Mouse (Mus musculus) hindbrain, embryonic 13.5 days (tissue): ENCODE results near the gene Pcgf1. TPM values are rescaled to one million over a fixed set of nuclear protein-coding genes. Genes with fewer than 3 reads are reported as not detected.
A peak's percentile ranks its signal among the peaks of the same experiment; 100 is the strongest.

Source experiments
- ATAC-seq: fragments of 200-750 bp; cut with Nextera tagmentation; 2 replicates; pipeline ENCODE4 v1.8.0; 2017; ENCODE audit warnings: moderate TSS enrichment; ENCODE audit not compliant: low FRiP score
- H3K27ac ChIP-seq: fragments of 300-500 bp; sonication (generic); 2 replicates; pipeline ENCODE4 v1.5.1; 2015; ENCODE audit warnings: inconsistent platforms, mild to moderate bottlenecking, moderate library complexity
- H3K27me3 ChIP-seq: fragments of 300-500 bp; sonication (generic); 2 replicates; pipeline ENCODE4 v1.6.1; 2015; ENCODE audit warnings: mild to moderate bottlenecking, inconsistent platforms
- H3K36me3 ChIP-seq: fragments of 300-500 bp; sonication (generic); 2 replicates; pipeline ENCODE4 v1.6.1; 2015; ENCODE audit warnings: mild to moderate bottlenecking, inconsistent platforms
- H3K4me1 ChIP-seq: fragments of 300-500 bp; sonication (generic); replicated peaks from 2 replicates; pipeline ENCODE4 v1.6.1; 2015; ENCODE audit warnings: inconsistent platforms
- H3K4me2 ChIP-seq: fragments of 300-500 bp; sonication (generic); 2 replicates; pipeline ENCODE4 v1.6.1; 2015; ENCODE audit warnings: inconsistent platforms, mild to moderate bottlenecking, moderate library complexity
- H3K4me3 ChIP-seq: fragments of 300-500 bp; sonication (generic); 2 replicates; pipeline ENCODE4 v1.5.1; 2015; ENCODE audit warnings: mild to moderate bottlenecking, inconsistent platforms
- H3K9ac ChIP-seq: fragments of 300-500 bp; sonication (generic); 2 replicates; pipeline ENCODE4 v1.6.1; 2015; ENCODE audit warnings: mild to moderate bottlenecking, inconsistent platforms
- H3K9me3 ChIP-seq: fragments of 300-500 bp; sonication (generic); 2 replicates; pipeline ENCODE4 v1.6.1; 2016; ENCODE audit warnings: inconsistent platforms
- WGBS: fragments of 180-500 bp; shearing (Covaris S2); methylation state at CpG from one replicate; pipeline ENCODE4 v1.1.7; 2015; 5-methylcytosine and 5-hydroxymethylcytosine counted together
- polyA plus RNA-seq: library from polyadenylated mRNA; unstranded; fragments of >200 nt; fragmentation: Nextera tagmentation; extraction: Ambion mirVana; gene quantifications from 2 replicates; pipeline ENCODE4 v1.2.1, GENCODE M21; 2015

Gene Pcgf1
- polyA plus RNA-seq, 1 experiment from 2014 or later: 47.1 TPM

DNA sequence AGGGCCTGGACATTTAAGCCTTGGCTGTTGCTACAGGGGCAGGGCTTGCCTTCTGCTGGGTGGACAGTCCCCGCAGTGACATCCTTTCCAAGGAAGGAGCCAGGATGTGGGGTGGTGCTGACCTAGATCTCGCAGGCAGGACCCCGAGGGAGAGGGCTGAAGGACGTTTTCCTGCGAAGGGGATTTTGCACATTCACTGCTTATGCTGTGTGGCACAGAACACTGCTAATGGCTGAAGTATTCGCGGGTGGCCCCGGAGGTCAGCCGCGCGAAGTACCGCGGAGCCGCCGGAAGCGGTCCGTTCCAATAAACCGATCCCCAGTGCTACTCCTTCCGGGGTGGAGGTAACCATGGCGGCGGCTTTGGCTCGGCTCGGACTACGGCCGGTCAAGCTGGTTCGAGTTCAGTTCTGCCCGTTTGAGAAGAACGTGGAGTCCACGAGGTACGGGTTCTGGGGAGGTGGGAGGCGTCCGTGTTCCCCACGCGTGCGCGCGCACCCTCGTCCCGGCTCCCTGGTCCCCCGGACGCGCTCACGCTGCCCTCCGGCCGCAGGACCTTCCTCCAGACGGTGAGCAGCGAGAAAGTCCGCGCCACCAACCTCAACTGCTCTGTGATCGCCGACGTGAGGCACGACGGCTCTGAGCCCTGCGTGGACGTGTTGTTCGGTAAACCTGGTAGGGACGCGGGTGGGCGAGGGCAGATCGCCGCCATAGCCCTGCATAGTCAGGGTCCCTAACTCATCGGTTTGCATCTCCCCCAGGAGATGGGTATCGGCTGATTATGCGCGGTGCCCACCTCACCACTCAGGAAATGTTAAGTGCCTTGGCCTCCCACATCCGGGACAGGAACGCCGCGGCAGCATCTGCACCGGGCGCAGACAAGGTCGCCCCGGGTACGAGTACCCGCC, 31.3 kb downstream of the Pcgf1 start, which contains the start of gene Mrpl53:
Gene Mrpl53 (plus strand): TSS at position 279 of the 907 bp plus-strand sequence.
- H3K4me2 ChIP-seq: peak within 1 kb of the TSS; percentile 82
- no peaks in the 10 kb centered on the region for H3K27me3 ChIP-seq
- ATAC-seq: peak; percentile 90
- H3K4me1 ChIP-seq: peaks cover 29% of the 10 kb centered on the region
- peak within 1 kb of the TSS; percentile 83 for H3K4me3 ChIP-seq
- H3K27ac ChIP-seq: peak within 1 kb of the TSS; percentile 88
- no peaks in the 10 kb centered on the region for H3K9me3 ChIP-seq
- H3K36me3 ChIP-seq: peaks cover 23% of the 10 kb centered on the region
- under 1% methylated on average over 76 of the region's 76 CpGs for WGBS
- peak within 1 kb of the TSS; percentile 89 for H3K9ac ChIP-seq

DNA sequence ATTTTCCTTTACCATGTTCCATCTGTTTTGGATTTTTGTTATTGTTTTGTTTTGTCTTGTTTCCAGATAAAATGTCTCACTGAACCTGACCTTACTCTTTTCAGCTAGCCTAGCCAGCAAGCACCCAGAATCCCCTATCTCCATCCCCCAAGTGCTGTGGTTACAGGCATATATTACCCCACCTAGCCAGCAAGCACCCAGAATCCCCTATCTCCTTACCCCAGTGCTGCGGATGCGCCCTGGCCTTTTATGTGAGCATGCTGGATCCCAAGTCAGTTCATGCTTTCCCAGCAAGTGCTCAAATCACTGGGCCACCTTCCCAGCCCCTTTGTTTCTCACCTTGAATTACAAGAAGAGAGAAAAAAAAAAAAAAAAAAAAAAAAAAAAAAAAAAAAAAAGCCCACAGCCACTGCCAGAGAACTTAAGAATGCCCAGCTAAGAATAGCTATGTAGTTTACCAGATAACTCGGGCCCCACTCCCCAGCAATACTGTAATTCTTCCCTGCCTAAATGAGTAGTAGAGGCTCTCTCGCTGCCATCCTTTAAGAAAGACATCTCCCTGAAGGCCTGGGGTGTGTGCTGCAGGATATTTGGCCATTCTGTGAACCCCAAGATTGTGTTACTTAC, 34.0 kb downstream of the Pcgf1 start:
- no peaks in the 10 kb centered on the region for H3K9me3 ChIP-seq
- no peak overlapping the region for H3K4me3 ChIP-seq
- no peak overlapping the region for H3K27ac ChIP-seq
- no peaks in the 10 kb centered on the region for H3K27me3 ChIP-seq
- ATAC-seq: no peak
- H3K4me1 ChIP-seq: peaks cover 47% of the 10 kb centered on the region
- peaks cover 13% of the 10 kb centered on the region for H3K36me3 ChIP-seq
- WGBS: 92% methylated on average over 4 of the region's 4 CpGs
- no peak overlapping the region for H3K4me2 ChIP-seq
- no peak overlapping the region for H3K9ac ChIP-seq

GRCm38 (mm10) chr6:83115011-83115671, 37.5 kb downstream of the Pcgf1 start, which contains the start of gene Mogs:
Gene Mogs (plus strand): TSS chr6:83115496.
- Histone ChIP-seq H3K27me3 (no peaks in the 10 kb centered on the region), H3K36me3 (peaks cover 33% of the 10 kb centered on the region), H3K9ac (peak within 1 kb of the TSS; percentile 94), H3K27ac (peak within 1 kb of the TSS; percentile 89), H3K4me1 (peaks cover 55% of the 10 kb centered on the region), H3K9me3 (no peaks in the 10 kb centered on the region), H3K4me2 (peak within 1 kb of the TSS; percentile 99), H3K4me3 (peak within 1 kb of the TSS; percentile 88)
- 2% methylated on average over 48 of the region's 58 CpGs for WGBS
- peak; percentile 89 for ATAC-seq

DNA sequence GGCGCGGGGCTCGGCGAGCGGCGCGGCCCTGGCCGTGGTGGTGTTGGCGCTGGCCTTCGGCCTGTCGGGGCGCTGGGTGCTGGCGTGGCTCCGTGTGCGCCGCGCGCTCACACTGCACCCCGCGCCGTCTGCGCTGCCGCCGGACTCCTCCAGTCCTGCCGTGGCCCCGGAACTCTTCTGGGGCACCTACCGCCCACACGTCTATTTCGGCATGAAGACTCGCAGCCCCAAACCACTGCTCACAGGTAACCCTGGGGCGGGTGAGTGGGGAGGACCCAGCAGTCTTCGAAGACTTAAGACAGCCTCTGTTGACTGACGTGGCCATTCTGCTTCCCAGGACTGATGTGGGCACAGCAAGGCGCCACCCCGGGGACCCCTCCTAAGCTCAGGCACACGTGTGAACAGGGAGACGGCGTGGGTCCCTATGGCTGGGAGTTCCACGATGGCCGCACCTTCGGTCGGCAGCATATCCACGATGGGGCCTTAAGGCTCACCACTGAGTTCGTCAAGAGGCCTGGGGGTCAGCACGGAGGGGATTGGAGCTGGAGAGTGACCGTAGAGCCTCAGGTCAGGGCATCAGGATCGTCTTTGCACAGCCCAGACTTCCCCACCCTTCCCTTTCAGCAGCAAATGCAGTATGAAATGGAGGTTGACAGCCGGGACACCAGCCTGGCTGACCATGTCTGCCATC, 38.2 kb downstream of the Pcgf1 start:
- Histone ChIP-seq H3K27me3 (no peaks in the 10 kb centered on the region), H3K27ac (peak overlapping the region; percentile 89), H3K4me1 (peaks cover 56% of the 10 kb centered on the region), H3K9me3 (no peaks in the 10 kb centered on the region), H3K4me3 (peak overlapping the region; percentile 88), H3K9ac (peak overlapping the region; percentile 94), H3K36me3 (peaks cover 30% of the 10 kb centered on the region), H3K4me2 (peak overlapping the region; percentile 99)
- 1% methylated on average over 36 of the region's 48 CpGs for WGBS
- peak; percentile 63 for ATAC-seq

- ATAC-seq: no peak
- 83% methylated on average over 11 of the region's 11 CpGs for WGBS
- peak overlapping the region; percentile 89 for H3K27ac ChIP-seq
Observed at GRCm38 (mm10) chr6:83116373-83117164, 38.9 kb downstream of the Pcgf1 start.

DNA sequence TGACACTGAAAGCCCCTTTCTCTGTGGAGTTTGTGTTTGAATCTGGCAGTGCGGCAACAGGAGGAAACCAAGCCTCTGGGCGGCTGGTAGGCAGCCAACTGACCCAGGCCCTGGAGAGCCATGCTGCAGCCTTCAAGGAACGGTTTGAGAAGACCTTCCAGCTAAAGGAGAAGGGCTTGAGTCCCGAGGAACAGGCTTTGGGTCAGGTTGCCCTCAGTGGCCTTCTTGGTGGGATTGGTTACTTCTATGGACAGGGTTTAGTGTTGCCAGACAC, 39.4 kb downstream of the Pcgf1 start:
- H3K4me3 ChIP-seq: peak overlapping the region; percentile 88; the same call in 1 of the 2 replicates
- 89% methylated on average over 4 of the region's 4 CpGs for WGBS
- H3K9me3 ChIP-seq: no peaks in the 10 kb centered on the region
- no peak for ATAC-seq
- H3K36me3 ChIP-seq: peaks cover 29% of the 10 kb centered on the region
- H3K4me2 ChIP-seq: peak overlapping the region; percentile 99
- no peak overlapping the region; the same call in 1 of the 2 replicates for H3K27ac ChIP-seq
- peak overlapping the region; percentile 94 for H3K9ac ChIP-seq
- H3K4me1 ChIP-seq: peaks cover 61% of the 10 kb centered on the region
- H3K27me3 ChIP-seq: no peaks in the 10 kb centered on the region

More at GRCm38 (mm10) chr6:83116373-83117164, 38.9 kb downstream of the Pcgf1 start:
- Histone ChIP-seq H3K36me3 (peaks cover 29% of the 10 kb centered on the region), H3K9me3 (no peaks in the 10 kb centered on the region), H3K27me3 (no peaks in the 10 kb centered on the region), H3K9ac (peak overlapping the region; percentile 94), H3K4me1 (peaks cover 56% of the 10 kb centered on the region), H3K4me2 (peak overlapping the region; percentile 99), H3K4me3 (peak overlapping the region; percentile 88)

GRCm38 (mm10) chr6:83117616-83118015, 39.9 kb downstream of the Pcgf1 start:
- H3K4me2 ChIP-seq: no peak overlapping the region
- H3K4me3 ChIP-seq: peak overlapping the region; percentile 88; the same call in 1 of the 2 replicates
- peaks cover 29% of the 10 kb centered on the region for H3K36me3 ChIP-seq
- WGBS: 93% methylated on average over 13 of the region's 13 CpGs
- no peak for ATAC-seq
- peaks cover 66% of the 10 kb centered on the region for H3K4me1 ChIP-seq
- H3K9ac ChIP-seq: peak overlapping the region; percentile 94
- no peaks in the 10 kb centered on the region for H3K27me3 ChIP-seq
- no peaks in the 10 kb centered on the region for H3K9me3 ChIP-seq
- H3K27ac ChIP-seq: no peak overlapping the region

GRCm38 (mm10) chr6:83118369-83118768, 40.7 kb downstream of the Pcgf1 start:
- Histone ChIP-seq H3K9me3 (no peaks in the 10 kb centered on the region), H3K27ac (no peak overlapping the region), H3K36me3 (peaks cover 29% of the 10 kb centered on the region), H3K4me1 (peaks cover 74% of the 10 kb centered on the region), H3K27me3 (no peaks in the 10 kb centered on the region), H3K4me3 (no peak overlapping the region), H3K4me2 (no peak overlapping the region), H3K9ac (no peak overlapping the region)
- no peak for ATAC-seq
- WGBS: 82% methylated on average over 11 of the region's 11 CpGs

DNA sequence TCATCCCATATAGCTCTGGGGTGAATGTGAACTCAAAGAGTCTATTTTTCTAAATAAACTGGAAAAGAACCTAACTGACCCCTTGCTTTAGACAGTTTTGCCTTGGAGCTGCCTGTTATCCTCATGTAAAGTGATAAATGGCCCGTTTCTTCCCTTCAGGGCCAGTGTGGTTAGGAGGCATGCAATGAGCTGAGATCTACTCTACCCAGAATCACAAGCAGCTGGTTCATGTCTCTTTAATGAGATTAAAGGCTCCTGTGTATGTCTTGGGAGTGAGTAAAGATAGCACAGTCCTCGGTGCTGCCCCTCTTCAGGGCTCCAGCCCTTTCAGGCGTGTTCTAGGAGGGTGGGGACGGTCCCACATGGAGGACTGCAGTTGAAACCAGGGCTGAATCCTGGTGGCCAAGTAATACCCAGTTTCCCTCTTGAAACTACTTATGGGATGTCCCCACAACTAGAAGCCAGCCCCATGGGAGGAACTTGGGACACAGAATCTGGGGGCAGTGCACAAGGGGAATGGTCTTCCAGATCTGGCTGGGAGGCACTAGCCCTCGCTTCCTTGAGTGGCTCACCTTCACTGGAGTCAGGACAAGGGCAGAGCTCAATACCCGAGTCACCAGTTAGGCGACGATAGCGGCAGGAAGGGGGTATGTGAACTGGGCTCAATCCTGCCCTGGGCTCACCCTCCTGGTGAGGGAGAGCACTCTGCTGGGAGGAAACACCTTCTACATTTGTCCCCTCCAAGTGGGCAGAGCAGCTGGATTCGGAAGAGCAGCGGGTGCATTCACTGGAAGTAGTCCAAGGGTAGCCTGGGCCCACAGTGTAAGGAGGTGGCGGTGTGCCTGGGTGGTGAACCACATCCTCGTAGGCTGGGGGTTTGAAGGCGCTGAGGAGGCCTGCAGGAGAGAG, 41.4 kb downstream of the Pcgf1 start:
- Histone ChIP-seq H3K9me3 (no peaks in the 10 kb centered on the region), H3K4me2 (peak overlapping the region; percentile 90), H3K9ac (peak overlapping the region; percentile 94; the same call in 1 of the 2 replicates), H3K27me3 (no peaks in the 10 kb centered on the region), H3K4me3 (peak overlapping the region; percentile 77; the same call in 1 of the 2 replicates), H3K27ac (peak overlapping the region; percentile 99; the same call in 1 of the 2 replicates), H3K36me3 (peaks cover 29% of the 10 kb centered on the region), H3K4me1 (peaks cover 81% of the 10 kb centered on the region)
- no peak for ATAC-seq
- WGBS: 84% methylated on average over 14 of the region's 14 CpGs

GRCm38 (mm10) chr6:83119734-83120051, 42.0 kb downstream of the Pcgf1 start:
- H3K36me3 ChIP-seq: peaks cover 29% of the 10 kb centered on the region
- H3K4me3 ChIP-seq: peak overlapping the region; percentile 77
- no peaks in the 10 kb centered on the region for H3K27me3 ChIP-seq
- ATAC-seq: no peak
- WGBS: 72% methylated on average over 7 of the region's 7 CpGs
- peak overlapping the region; percentile 94 for H3K9ac ChIP-seq
- H3K4me2 ChIP-seq: peak overlapping the region; percentile 90
- no peaks in the 10 kb centered on the region for H3K9me3 ChIP-seq
- H3K27ac ChIP-seq: peak overlapping the region; percentile 99
- peaks cover 82% of the 10 kb centered on the region for H3K4me1 ChIP-seq
